Mouse (Mus musculus) G1E (cell line): ENCODE data around the gene Hspb9. TPM values are rescaled to one million over a fixed set of nuclear protein-coding genes. Genes with fewer than 3 reads are reported as not detected.

Experiments used
- ATAC-seq: 2 replicates; pipeline ENCODE4 v1.8.0; 2016; ENCODE audit warnings: mild to moderate bottlenecking; ENCODE audit not compliant: insufficient number of reproducible peaks, poor library complexity, low FRiP score, severe bottlenecking; ENCODE audit errors: extremely low read depth
- DNase-seq: peaks from one replicate; pipeline ENCODE4 v3.0.0; 2012; ENCODE audit warnings: low spot score
- H3K27me3 ChIP-seq: 2 replicates; pipeline ENCODE4 v1.6.1; 2012; ENCODE audit warnings: mild to moderate bottlenecking, low read length, inconsistent platforms; ENCODE audit not compliant: insufficient read depth
- H3K36me3 ChIP-seq: replicated peaks from 2 replicates; pipeline ENCODE3; 2012; ENCODE audit warnings: mild to moderate bottlenecking, inconsistent platforms
- H3K4me1 ChIP-seq: 2 replicates; pipeline ENCODE4 v1.6.1; 2012; ENCODE audit warnings: low read depth, low read length, inconsistent platforms, mixed read lengths; ENCODE audit not compliant: insufficient read depth
- H3K4me3 ChIP-seq: 2 replicates; pipeline ENCODE4 v1.5.1; 2012; ENCODE audit warnings: low read depth, mild to moderate bottlenecking, inconsistent platforms, low read length, moderate library complexity, mixed read lengths
- H3K9me3 ChIP-seq: replicated peaks from 2 replicates; pipeline ENCODE4 v1.6.1; 2012; ENCODE audit warnings: inconsistent platforms
- CTCF ChIP-seq: IDR thresholded peaks from 2 replicates; pipeline ENCODE4 v1.5.1; 2012; ENCODE audit warnings: low read depth, low read length, inconsistent platforms, mixed read lengths
- GATA1 ChIP-seq: IDR thresholded peaks from 2 replicates; pipeline ENCODE4 v1.6.1; 2012; ENCODE audit warnings: borderline replicate concordance, low read length, inconsistent platforms, mixed read lengths
- GATA2 ChIP-seq: IDR thresholded peaks from 2 replicates; pipeline ENCODE4 v1.6.1; 2012; ENCODE audit warnings: low read depth, low read length, inconsistent platforms, borderline replicate concordance
- POLR2AphosphoS5 ChIP-seq: IDR thresholded peaks from 2 replicates; pipeline ENCODE4 v1.6.1; 2012; ENCODE audit warnings: low read depth, low read length, inconsistent platforms; ENCODE audit not compliant: insufficient replicate concordance
- TAL1 ChIP-seq: conservative IDR thresholded peaks from 2 replicates; pipeline ENCODE4 v1.6.1; 2012; ENCODE audit warnings: low read depth, low read length, inconsistent platforms, mixed read lengths
- polyA plus RNA-seq: library from polyadenylated mRNA; stranded (reverse); fragments of >175 nt; gene quantifications from 2 replicates; pipeline ENCODE4 v1.2.3, GENCODE M21; 2012
- total RNA-seq, 2 experiments: library from RNA; stranded (forward) in 1 of 2; stranded (reverse) in 1 of 2; fragments of 200-1000 nt in 1 of 2; fragments of >200 nt in 1 of 2; fragmentation: Nextera tagmentation in 1 of 2; gene quantifications; 2 replicates each; pipeline ENCODE4 v1.2.3; 2014 to 2017

Hspb9 gene
- total and polyA plus RNA-seq, 3 experiments: 0.22 to 2.4 (median 0.55) TPM

- ATAC-seq: no peak
- no peak for TF ChIP-seq POLR2AphosphoS5
- TF ChIP-seq TAL1: no peak
- no peak for TF ChIP-seq CTCF
- TF ChIP-seq GATA2: no peak
- TF ChIP-seq GATA1: no peak
- Histone ChIP-seq H3K36me3 (peaks cover 57% of the 10 kb centered on the region), H3K4me3 (peak overlapping the region; percentile 97), H3K4me1 (peaks cover 75% of the 10 kb centered on the region), H3K27me3 (no peaks in the 10 kb centered on the region), H3K9me3 (no peaks in the 10 kb centered on the region)
- no peak for DNase-seq
Measured at GRCm38 (mm10) chr11:100735134-100735865, 21.6 kb downstream of the Hspb9 start.

- peaks cover 67% of the 10 kb centered on the region for H3K4me1 ChIP-seq
- ATAC-seq: no peak
Measured at GRCm38 (mm10) chr11:100735954-100736745, 22.5 kb downstream of the Hspb9 start.

GRCm38 (mm10) chr11:100736746-100737080 is 23.1 kb downstream of the Hspb9 start:
- H3K36me3 ChIP-seq: peaks cover 45% of the 10 kb centered on the region
- TF ChIP-seq CTCF: no peak
- no peak for TF ChIP-seq GATA1
- no peak for TF ChIP-seq GATA2
- TF ChIP-seq POLR2AphosphoS5: no peak
- no peak for TF ChIP-seq TAL1
- H3K4me1 ChIP-seq: peaks cover 61% of the 10 kb centered on the region
- ATAC-seq (no peak), DNase-seq (no peak)
- no peaks in the 10 kb centered on the region for H3K27me3 ChIP-seq
- H3K4me3 ChIP-seq: peak overlapping the region; percentile 97
- H3K9me3 ChIP-seq: no peaks in the 10 kb centered on the region

More at GRCm38 (mm10) chr11:100735954-100736745, 22.5 kb downstream of the Hspb9 start:
- Histone ChIP-seq H3K36me3 (peaks cover 49% of the 10 kb centered on the region), H3K4me3 (peak overlapping the region; percentile 97), H3K27me3 (no peaks in the 10 kb centered on the region), H3K9me3 (no peaks in the 10 kb centered on the region)
- TF ChIP-seq GATA1 (no peak), CTCF (no peak), TAL1 (no peak), GATA2 (no peak), POLR2AphosphoS5 (no peak)
- DNase-seq: peak; percentile 58

GRCm38 (mm10) chr11:100737105-100737733 is 23.6 kb downstream of the Hspb9 start:
- TF ChIP-seq GATA1 (no peak), POLR2AphosphoS5 (no peak), CTCF (no peak), GATA2 (no peak), TAL1 (peak; percentile 28; the same call in 1 of the 2 replicates)
- Histone ChIP-seq H3K4me1 (peaks cover 56% of the 10 kb centered on the region), H3K36me3 (peaks cover 40% of the 10 kb centered on the region), H3K27me3 (no peaks in the 10 kb centered on the region), H3K9me3 (no peaks in the 10 kb centered on the region), H3K4me3 (peak overlapping the region; percentile 97)
- ATAC-seq (peak; percentile 54), DNase-seq (peak; percentile 83)

GRCm38 (mm10) chr11:100738066-100738604 is 24.5 kb downstream of the Hspb9 start, which contains the start of gene Rab5c:
Gene Rab5c (minus strand): TSS chr11:100738215.
- TF ChIP-seq GATA2: no peak
- no peak for TF ChIP-seq CTCF
- TF ChIP-seq POLR2AphosphoS5: no peak
- no peak for TF ChIP-seq TAL1
- no peak for TF ChIP-seq GATA1
- peaks cover 47% of the 10 kb centered on the region for H3K4me1 ChIP-seq
- H3K27me3 ChIP-seq: no peaks in the 10 kb centered on the region
- peak within 1 kb of the TSS; percentile 97 for H3K4me3 ChIP-seq
- H3K9me3 ChIP-seq: no peaks in the 10 kb centered on the region
- DNase-seq: peak; percentile 99
- ATAC-seq: peak; percentile 91
- H3K36me3 ChIP-seq: peaks cover 31% of the 10 kb centered on the region

- Histone ChIP-seq H3K9me3 (no peaks in the 10 kb centered on the region), H3K4me1 (peaks cover 42% of the 10 kb centered on the region), H3K36me3 (peaks cover 24% of the 10 kb centered on the region), H3K27me3 (no peaks in the 10 kb centered on the region), H3K4me3 (peak overlapping the region; percentile 97; the same call in 1 of the 2 replicates)
- no peak for TF ChIP-seq TAL1
- DNase-seq: no peak
- ATAC-seq: no peak
Measured at GRCm38 (mm10) chr11:100738749-100739148, 25.1 kb downstream of the Hspb9 start.
